Mouse (Mus musculus) hindbrain, postnatal 0 days (tissue): ENCODE results near the gene Hoxa13. TPM values are rescaled to one million over a fixed set of nuclear protein-coding genes. Genes with fewer than 3 reads are reported as not detected.

ENCODE experiments used
- ATAC-seq: fragments of 200-750 bp; cut with Nextera tagmentation; 2 replicates; pipeline ENCODE4 v1.8.0; 2017; ENCODE audit warnings: mild to moderate bottlenecking, moderate TSS enrichment, moderate library complexity
- DNase-seq: peaks from one replicate; pipeline ENCODE4 v3.0.0-alpha.2; 2015; ENCODE audit warnings: low spot score
- H3K27ac ChIP-seq: fragments of 300-500 bp; sonication (generic); 2 replicates; pipeline ENCODE4 v1.5.1; 2014; ENCODE audit warnings: mild to moderate bottlenecking
- H3K27me3 ChIP-seq: fragments of 300-500 bp; sonication (generic); 2 replicates; pipeline ENCODE4 v1.6.1; 2014; ENCODE audit warnings: low read length, mixed read lengths; ENCODE audit not compliant: insufficient read depth
- H3K36me3 ChIP-seq: fragments of 300-500 bp; sonication (generic); 2 replicates; pipeline ENCODE4 v1.6.1; 2014; ENCODE audit warnings: low read length, mixed read lengths; ENCODE audit not compliant: insufficient read depth
- H3K4me1 ChIP-seq: fragments of 300-500 bp; sonication (generic); 2 replicates; pipeline ENCODE4 v1.6.1; 2014; ENCODE audit warnings: antibody characterized with exemption, low read length, mixed read lengths; ENCODE audit not compliant: insufficient read depth
- H3K4me2 ChIP-seq: fragments of 300-500 bp; sonication (generic); 2 replicates; pipeline ENCODE4 v1.6.1; 2014; ENCODE audit warnings: low read depth, mild to moderate bottlenecking, low read length, moderate library complexity, mixed read lengths
- H3K4me3 ChIP-seq: fragments of 300-500 bp; sonication (generic); 2 replicates; pipeline ENCODE4 v1.5.1; 2014; ENCODE audit warnings: low read length
- H3K9ac ChIP-seq: fragments of 300-500 bp; sonication (generic); replicated peaks from 2 replicates; pipeline ENCODE4 v1.6.1; 2014; ENCODE audit warnings: mild to moderate bottlenecking, low read length, moderate library complexity, mixed read lengths
- H3K9me3 ChIP-seq: fragments of 300-500 bp; sonication (generic); 2 replicates; pipeline ENCODE4 v1.6.1; 2016; ENCODE audit warnings: low read length, mixed read lengths
- CTCF ChIP-seq: IDR thresholded peaks from 2 replicates; pipeline ENCODE4 v1.5.1; 2016; ENCODE audit warnings: antibody characterized with exemption, control low read depth, low read depth
- WGBS: fragments of 180-500 bp; shearing (Covaris S2); extraction: QIAGEN DNeasy Blood & Tissue Kit; methylation state at CpG from one replicate; pipeline ENCODE4 v1.1.7; 2014; 5-methylcytosine and 5-hydroxymethylcytosine counted together
- polyA plus RNA-seq: library from polyadenylated mRNA; unstranded; fragments of >200 nt; fragmentation: Nextera tagmentation; extraction: Ambion mirVana; gene quantifications from 2 replicates; pipeline ENCODE4 v1.2.1, GENCODE M21; 2015
- total RNA-seq: library from RNA; depleted of rRNA; stranded (reverse); fragments of >200 nt; gene quantifications from 2 replicates; pipeline ENCODE4 v1.2.3, GENCODE M21; 2014

Hoxa13 gene
- total and polyA plus RNA-seq, 2 experiments from 2014 or later, result not detected

GRCm38 (mm10) chr6:52231885-52232567 lies 28.7 kb downstream of the Hoxa13 start:
- Histone ChIP-seq H3K4me2 (no peak overlapping the region), H3K9me3 (no peaks in the 10 kb centered on the region), H3K27me3 (peaks cover 94% of the 10 kb centered on the region), H3K4me1 (no peaks in the 10 kb centered on the region), H3K4me3 (no peak overlapping the region), H3K27ac (no peak overlapping the region), H3K9ac (no peak overlapping the region), H3K36me3 (no peaks in the 10 kb centered on the region)
- DNase-seq (no peak), ATAC-seq (no peak)
- WGBS, result 1% methylated on average over 18 of the region's 18 CpGs
- TF ChIP-seq CTCF, result no peak

GRCm38 (mm10) chr6:52230516-52231165 lies 30.0 kb downstream of the Hoxa13 start, which contains the start of gene Hoxa9:
Gene Hoxa9 (minus strand): TSS chr6:52231089.
- Histone ChIP-seq H3K27ac (no peak within 1 kb of the TSS), H3K4me1 (no peaks in the 10 kb centered on the region), H3K9ac (no peak within 1 kb of the TSS), H3K4me2 (no peak within 1 kb of the TSS), H3K27me3 (peaks cover 94% of the 10 kb centered on the region), H3K36me3 (no peaks in the 10 kb centered on the region), H3K4me3 (no peak within 1 kb of the TSS), H3K9me3 (no peaks in the 10 kb centered on the region)
- under 1% methylated on average over 23 of the region's 36 CpGs for WGBS
- DNase-seq (no peak), ATAC-seq (no peak)
- TF ChIP-seq CTCF, result no peak

- no peak overlapping the region for H3K4me3 ChIP-seq
- H3K36me3 ChIP-seq, result no peaks in the 10 kb centered on the region
- 1% methylated on average over 44 of the region's 44 CpGs for WGBS
- no peaks in the 10 kb centered on the region for H3K9me3 ChIP-seq
- ATAC-seq, result no peak
- H3K4me1 ChIP-seq, result no peaks in the 10 kb centered on the region
- peaks cover 94% of the 10 kb centered on the region for H3K27me3 ChIP-seq
- DNase-seq, result no peak
- no peak overlapping the region for H3K9ac ChIP-seq
- no peak; the same call in 1 of the 2 replicates for TF ChIP-seq CTCF
- no peak overlapping the region for H3K27ac ChIP-seq
- H3K4me2 ChIP-seq, result no peak overlapping the region
These were observed 30.9 kb downstream of the Hoxa13 start for GRCm38 (mm10) chr6:52229558-52230416.

DNA sequence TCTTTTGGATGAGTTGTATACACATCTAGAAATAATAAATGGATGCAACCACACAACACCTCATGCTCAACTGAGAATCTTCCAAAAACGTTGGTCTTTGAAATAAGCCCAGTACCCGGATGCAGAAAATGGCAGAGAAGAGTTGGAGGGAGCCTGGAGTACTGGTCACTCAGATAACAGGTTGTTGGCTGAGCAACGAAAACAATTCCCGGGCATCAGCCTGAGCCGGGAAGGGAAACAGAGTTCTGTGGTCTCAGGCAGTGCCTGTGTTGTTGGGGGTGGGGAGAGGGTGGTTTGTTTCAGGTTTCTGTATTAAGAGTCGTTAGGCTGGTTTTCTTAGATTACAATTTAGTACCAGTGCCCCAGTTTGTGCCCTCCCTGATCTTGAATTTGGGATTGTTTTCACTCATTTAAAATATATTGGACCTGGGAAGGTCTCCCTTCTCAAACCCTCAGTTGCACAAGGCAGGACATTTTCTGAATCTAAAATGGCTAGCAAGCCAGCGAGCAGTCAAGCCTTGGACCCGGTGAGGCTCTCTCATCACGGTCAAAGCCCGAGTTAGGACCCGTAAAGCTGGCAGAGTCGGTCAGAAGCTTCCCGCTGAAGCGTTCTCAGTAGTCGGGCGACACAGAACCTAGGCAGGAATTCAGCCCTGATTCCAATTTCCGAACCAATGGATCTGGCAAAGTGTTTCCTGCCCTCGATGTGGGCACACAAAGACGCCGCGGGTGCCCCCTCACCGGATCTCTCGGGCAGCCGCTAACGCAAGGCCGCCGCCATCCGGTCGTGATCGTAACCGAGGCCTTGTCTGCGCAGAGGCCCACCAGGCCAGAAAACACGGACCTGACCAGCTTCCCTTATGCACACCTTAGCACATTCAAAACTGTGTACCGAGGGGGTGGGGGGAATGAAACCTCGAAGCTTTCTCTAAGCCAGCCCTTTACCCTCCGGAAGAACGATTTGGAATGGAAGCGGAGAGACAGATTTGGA lies 31.9 kb downstream of the Hoxa13 start:
- ATAC-seq (no peak), DNase-seq (no peak)
- no peaks in the 10 kb centered on the region for H3K4me1 ChIP-seq
- no peak overlapping the region for H3K4me2 ChIP-seq
- no peak; the same call in 1 of the 2 replicates for TF ChIP-seq CTCF
- no peaks in the 10 kb centered on the region for H3K9me3 ChIP-seq
- no peak overlapping the region for H3K9ac ChIP-seq
- no peak overlapping the region for H3K4me3 ChIP-seq
- no peaks in the 10 kb centered on the region for H3K36me3 ChIP-seq
- H3K27ac ChIP-seq, result no peak overlapping the region
- WGBS, result 2% methylated on average over 38 of the region's 38 CpGs
- peaks cover 94% of the 10 kb centered on the region for H3K27me3 ChIP-seq

- Histone ChIP-seq H3K36me3 (no peaks in the 10 kb centered on the region), H3K9me3 (no peaks in the 10 kb centered on the region), H3K27me3 (peaks cover 94% of the 10 kb centered on the region), H3K4me2 (no peak overlapping the region), H3K4me1 (no peaks in the 10 kb centered on the region), H3K9ac (no peak overlapping the region), H3K4me3 (no peak overlapping the region), H3K27ac (no peak overlapping the region)
- no peak for ATAC-seq
- WGBS, result 6% methylated on average over 11 of the region's 11 CpGs
- no peak for DNase-seq
- TF ChIP-seq CTCF, result no peak
These were observed 33.0 kb downstream of the Hoxa13 start for GRCm38 (mm10) chr6:52227470-52228222.
